Mouse (Mus musculus): ENCODE results near the gene Gm49337.

GRCm38 (mm10) chr4:116164759-116165554 is 8.2 kb upstream of the Gm49337 start:
- TF ChIP-seq CTCF (IDR thresholded peaks at IDR 0.05; ENCODE audit: insufficient read depth, low read length) (no peak), POLR2A (IDR thresholded peaks at IDR 0.05; ENCODE audit: borderline replicate concordance, extremely low read depth, low read depth, low read length) (no peak)

Data from lung, adult 2 months (tissue).